Mouse (Mus musculus): ENCODE data around the gene Dcp1a.

- TF ChIP-seq POLR2A (IDR thresholded peaks at IDR 0.05; ENCODE audit: insufficient read depth, low read depth, low read length) (no peak), CTCF (IDR thresholded peaks at IDR 0.05; ENCODE audit: insufficient read depth, low read depth, low read length) (no peak)
These were observed 18.9 kb downstream of the Dcp1a start for GRCm38 (mm10) chr14:30498202-30498601.

Measured in olfactory bulb, adult 2 months (tissue).